Mouse (Mus musculus) lung, adult 2 months (tissue): ENCODE data around the gene Col1a2. TPM values are rescaled to one million over a fixed set of nuclear protein-coding genes. Genes with fewer than 3 reads are reported as not detected.

Experiments
- DNase-seq: peaks from one replicate; pipeline ENCODE4 v3.0.0; 2022
- H3K4me1 ChIP-seq: fragments of 200-500 bp; 2 replicates; pipeline ENCODE4 v1.6.1; 2011; ENCODE audit warnings: low read length; ENCODE audit not compliant: control insufficient read depth, insufficient read depth
- H3K4me3 ChIP-seq: fragments of 200-500 bp; replicated peaks from 2 replicates; pipeline ENCODE3; 2011; ENCODE audit warnings: low read depth, mild to moderate bottlenecking, control low read depth, low read length; ENCODE audit errors: extremely low read depth
- CTCF ChIP-seq: fragments of 200-500 bp; IDR thresholded peaks from 2 replicates; pipeline ENCODE4 v1.5.1; 2011; ENCODE audit warnings: mild to moderate bottlenecking, low read length, control low read depth; ENCODE audit not compliant: insufficient read depth
- POLR2A ChIP-seq: fragments of 200-500 bp; IDR thresholded peaks from 2 replicates; pipeline ENCODE4 v1.6.1; 2011; ENCODE audit warnings: low read depth, mild to moderate bottlenecking, control low read depth, low read length, borderline replicate concordance; ENCODE audit errors: extremely low read depth
- WGBS: fragments of 180-500 bp; shearing (Covaris S2); methylation state at CpG from one replicate; pipeline ENCODE4 v1.1.7; 2018; 5-methylcytosine and 5-hydroxymethylcytosine counted together
- polyA plus RNA-seq: library from polyadenylated mRNA; depleted of rRNA; stranded (reverse); fragments of >200 nt; gene quantifications from 2 replicates; pipeline ENCODE4 v1.2.3, GENCODE M21; 2012

Gene Col1a2
- polyA plus RNA-seq, 1 experiment = 172 TPM

GRCm38 (mm10) chr6:4489366-4490245, 15.0 kb upstream of the Col1a2 start:
- TF ChIP-seq POLR2A (no peak), CTCF (no peak)
- no peaks in the 10 kb centered on the region for H3K4me1 ChIP-seq
- no peak for DNase-seq
- no peak overlapping the region for H3K4me3 ChIP-seq
- 32% methylated on average over 6 of the region's 6 CpGs for WGBS

DNA sequence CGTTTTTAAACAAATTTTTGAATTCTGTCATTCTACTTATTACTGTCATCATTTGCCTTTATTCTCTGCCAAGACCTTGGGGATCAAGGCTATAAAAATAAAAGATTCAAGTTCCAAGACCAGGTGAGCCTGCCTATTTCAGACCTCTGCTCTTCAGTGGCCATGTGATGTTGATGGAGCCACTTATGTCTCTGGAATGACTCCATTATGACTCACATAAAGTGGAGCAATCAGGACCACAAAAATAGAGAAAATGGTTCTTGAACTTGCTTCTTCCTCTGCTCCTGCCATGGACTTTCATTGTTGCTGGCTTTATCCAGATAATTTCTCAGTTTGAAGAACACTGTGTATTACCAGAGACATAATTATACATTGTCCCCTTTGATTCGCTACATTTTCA, 10.9 kb upstream of the Col1a2 start:
- Histone ChIP-seq H3K4me1 (no peaks in the 10 kb centered on the region), H3K4me3 (no peak overlapping the region)
- TF ChIP-seq POLR2A (no peak), CTCF (no peak)
- no peak for DNase-seq
- whole genome bisulfite sequencing = 66% methylated on average over 2 of the region's 2 CpGs

- no peak for DNase-seq
- H3K4me3 ChIP-seq = no peak overlapping the region
- no peaks in the 10 kb centered on the region for H3K4me1 ChIP-seq
- no peak for TF ChIP-seq CTCF
- no peak for TF ChIP-seq POLR2A
- whole genome bisulfite sequencing = 83% methylated on average over 1 of the region's 1 CpGs
Measured at GRCm38 (mm10) chr6:4496428-4496827, 8.2 kb upstream of the Col1a2 start.

- DNase-seq = no peak
- 0% methylated on average over 1 of the region's 1 CpGs for WGBS
- H3K4me3 ChIP-seq = no peak overlapping the region
- H3K4me1 ChIP-seq = no peaks in the 10 kb centered on the region
- TF ChIP-seq POLR2A (no peak), CTCF (no peak)
Measured at GRCm38 (mm10) chr6:4503106-4503505, 1.5 kb upstream of the Col1a2 start.

- Histone ChIP-seq H3K4me1 (no peaks in the 10 kb centered on the region), H3K4me3 (peak overlapping the region; percentile 82)
- peak; percentile 21 for DNase-seq
- TF ChIP-seq POLR2A (peak; percentile 49; the same call in 1 of the 2 replicates), CTCF (no peak)
- 2% methylated on average over 31 of the region's 31 CpGs for WGBS
Measured at GRCm38 (mm10) chr6:4505158-4505997, 764 bp downstream of the Col1a2 start.

DNA sequence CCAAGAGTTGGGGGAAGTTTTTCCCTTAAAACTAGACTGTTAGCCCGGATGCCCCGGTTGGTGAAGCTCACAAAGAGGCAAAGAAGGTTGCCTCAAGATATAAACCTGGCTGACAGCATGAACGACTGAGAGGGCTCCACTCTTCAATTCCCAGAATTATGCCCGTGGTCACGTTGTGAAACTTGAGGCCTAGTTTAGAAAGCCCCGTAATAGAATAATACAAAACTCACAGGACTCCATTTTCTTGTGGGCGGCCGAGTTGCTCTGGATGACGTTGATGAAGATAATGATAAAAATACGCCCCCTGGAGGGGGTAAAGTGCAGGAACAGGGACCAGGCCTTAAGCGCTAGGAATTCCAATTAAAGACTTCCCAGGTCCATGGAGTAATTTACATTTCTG, 1.5 kb downstream of the Col1a2 start:
- H3K4me3 ChIP-seq = peak overlapping the region; percentile 44
- H3K4me1 ChIP-seq = no peaks in the 10 kb centered on the region
- DNase-seq = no peak
- TF ChIP-seq POLR2A (no peak), CTCF (no peak)
- 21% methylated on average over 11 of the region's 11 CpGs for WGBS

DNA sequence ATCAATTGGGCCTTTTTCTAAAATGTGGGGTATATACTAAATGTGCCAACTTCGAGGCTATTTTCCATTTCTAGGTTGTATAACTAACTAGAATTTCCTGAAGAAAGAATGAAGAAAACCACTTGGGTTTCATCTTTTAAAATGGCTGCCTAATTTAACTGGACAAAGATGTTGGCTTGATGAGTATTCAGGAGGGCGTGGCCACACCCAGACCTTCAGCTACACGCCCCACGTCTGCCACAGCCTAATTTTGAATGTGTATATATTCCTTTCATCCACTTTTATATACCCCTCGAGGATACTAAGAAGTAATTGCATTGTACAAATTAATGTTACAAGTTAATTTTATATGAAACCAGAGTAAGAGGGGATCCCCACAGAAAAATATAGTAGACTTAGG, 2.2 kb downstream of the Col1a2 start:
- TF ChIP-seq POLR2A (no peak), CTCF (no peak)
- no peak for DNase-seq
- 65% methylated on average over 5 of the region's 5 CpGs for WGBS
- Histone ChIP-seq H3K4me3 (no peak overlapping the region), H3K4me1 (no peaks in the 10 kb centered on the region)

DNA sequence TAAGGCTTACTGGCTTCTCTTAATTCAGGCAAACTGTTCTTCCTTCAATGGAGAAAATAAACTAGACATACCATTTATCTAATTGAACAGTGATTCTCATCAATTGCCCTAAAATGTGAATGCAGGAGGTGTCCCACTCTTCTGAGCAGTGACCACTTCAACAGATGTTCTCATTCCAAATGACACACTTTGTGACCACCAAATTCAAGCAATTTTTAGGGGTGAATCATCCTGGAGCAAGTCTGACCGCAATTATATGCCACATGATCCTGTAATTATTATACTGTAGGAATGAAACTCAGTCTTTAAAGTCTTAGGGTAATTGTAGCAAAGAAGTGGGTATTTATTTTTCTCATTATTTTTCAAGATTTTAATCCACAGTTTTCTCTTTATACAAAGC, 2.7 kb downstream of the Col1a2 start:
- Histone ChIP-seq H3K4me3 (no peak overlapping the region), H3K4me1 (no peaks in the 10 kb centered on the region)
- no peak for DNase-seq
- 79% methylated on average over 1 of the region's 1 CpGs for WGBS
- TF ChIP-seq POLR2A (no peak), CTCF (no peak)

GRCm38 (mm10) chr6:4508279-4508678, 3.7 kb downstream of the Col1a2 start:
- 66% methylated on average over 4 of the region's 4 CpGs for WGBS
- Histone ChIP-seq H3K4me1 (no peaks in the 10 kb centered on the region), H3K4me3 (no peak overlapping the region)
- no peak for DNase-seq
- TF ChIP-seq POLR2A = no peak
- no peak for TF ChIP-seq CTCF
